Mouse (Mus musculus) embryonic stem cell, embryonic (primary cell): Measurements from ENCODE around the gene Nlrp6.

Source experiments
- CTCF ChIA-PET, 4 experiments: fragments of 300-600 bp in 2 of 4; fragments of 350-600 bp in 2 of 4; sonication (Branson Sonifier 250); formaldehyde crosslinking; loops; one replicate each; lab custom pipeline; 2022; ENCODE audit warnings: inconsistent platforms in 2 of 4; lab: Charles Lee
- POLR2A ChIA-PET, 4 experiments: fragments of 300-600 bp in 2 of 4; fragments of 350-600 bp in 2 of 4; sonication (Branson Sonifier 250); formaldehyde crosslinking; loops; one replicate each; lab custom pipeline; 2022; ENCODE audit warnings: antibody characterized with exemption in 4 of 4, inconsistent platforms in 1 of 4; lab: Charles Lee

Nlrp6 gene

DNA sequence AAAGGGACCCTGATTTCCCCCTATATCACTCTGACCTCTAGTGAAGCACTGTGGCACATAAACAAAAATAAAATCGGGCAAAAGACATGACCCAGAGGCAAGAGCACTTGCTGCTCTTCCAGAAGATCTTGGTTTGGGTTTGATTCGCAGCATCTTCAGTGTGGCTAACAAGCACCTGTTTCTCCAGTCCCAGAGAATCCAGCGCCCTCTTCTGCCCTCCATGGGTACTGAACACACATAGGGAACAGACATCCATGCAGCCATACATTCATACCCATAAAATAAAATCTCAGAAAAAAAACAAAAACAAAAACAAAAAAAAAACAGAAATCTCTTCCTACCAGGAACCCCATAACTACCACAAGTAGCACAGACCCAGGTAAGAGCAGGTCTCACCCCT lies 17.7 kb downstream of the Nlrp6 start:
- POLR2A ChIA-PET = interaction anchor here in 3 of 4 experiments (0.7 to 2.9 kb wide), 14 partner anchors 9 to 101 kb away, joined by 3 to 14 read pairs (median 6); no protein-coding TSS in a partner anchor
- CTCF ChIA-PET = interaction anchor here (0.6 to 2.8 kb wide), 12 partner anchors 11 to 238 kb away, joined by 3 to 12 read pairs (median 4); partner anchors contain the start of gene Scgb1c1 (in 1 of the 4)

DNA sequence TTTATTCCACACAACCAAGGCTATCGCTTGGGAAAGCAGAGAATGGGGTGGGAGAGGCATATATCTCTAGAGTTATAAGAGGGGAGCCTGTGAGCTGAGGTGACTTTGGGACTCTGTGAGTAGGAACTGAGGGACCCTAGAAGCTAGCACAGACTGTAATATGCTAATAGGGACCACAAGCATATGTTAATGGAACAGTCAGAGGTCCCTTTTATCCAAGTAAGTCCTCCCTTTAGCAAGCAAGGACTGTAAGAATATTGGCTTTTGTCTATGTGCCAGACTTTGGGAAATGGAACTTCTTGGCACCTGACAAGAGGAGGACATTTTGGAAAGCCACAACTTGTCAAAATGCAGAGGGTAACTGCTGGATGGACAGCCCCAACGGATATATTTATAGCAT lies 18.2 kb downstream of the Nlrp6 start:
- ChIA-PET POLR2A (interaction anchor here in 3 of 4 experiments (0.6 to 2.9 kb wide), 19 partner anchors 11 to 601 kb away, joined by 3 to 14 read pairs (median 5); partner anchors contain the start of gene Ifitm5 (in 1 of the 3)), CTCF (interaction anchor here (0.6 to 2.8 kb wide), 10 partner anchors 13 to 238 kb away, joined by 3 to 12 read pairs (median 4); partner anchors contain the start of gene Scgb1c1 (in 1 of the 4))

DNA sequence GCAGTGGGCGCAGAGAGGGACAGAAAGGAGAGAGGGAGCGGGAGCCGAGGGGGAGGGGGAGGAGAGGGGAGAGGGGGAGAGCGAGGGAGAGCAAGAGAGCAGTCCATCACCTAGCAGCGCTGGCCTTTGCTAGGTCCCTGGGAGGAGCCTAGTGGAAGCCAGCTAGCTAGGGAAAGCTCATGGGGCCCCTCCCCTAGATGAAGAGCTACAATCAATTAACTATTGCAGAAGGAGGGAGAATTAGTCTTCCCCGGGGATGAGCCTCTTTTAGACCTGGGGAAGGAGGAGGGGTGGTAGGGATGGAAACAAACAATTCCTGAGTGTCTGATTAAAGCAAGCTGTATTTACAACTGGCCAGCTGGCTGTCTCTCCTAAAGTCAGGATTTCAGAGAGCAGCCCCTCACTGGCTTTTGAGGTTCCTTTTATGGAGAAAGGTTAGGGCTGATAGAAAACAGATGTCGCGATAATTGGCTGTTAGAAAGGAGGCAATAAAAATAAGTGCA lies 19.0 kb downstream of the Nlrp6 start:
- CTCF ChIA-PET = interaction anchor here in 3 of 4 experiments (0.6 to 2.8 kb wide), 12 partner anchors 17 to 538 kb away, joined by 3 to 12 read pairs (median 4); partner anchors contain the start of gene Scgb1c1 (in 1 of the 3)
- POLR2A ChIA-PET = interaction anchor here in 3 of 4 experiments (0.6 to 2.6 kb wide), 18 partner anchors 11 to 1872 kb away, joined by 3 to 14 read pairs (median 4); partner anchors contain the start of gene Ifitm5 (in 1 of the 3)

DNA sequence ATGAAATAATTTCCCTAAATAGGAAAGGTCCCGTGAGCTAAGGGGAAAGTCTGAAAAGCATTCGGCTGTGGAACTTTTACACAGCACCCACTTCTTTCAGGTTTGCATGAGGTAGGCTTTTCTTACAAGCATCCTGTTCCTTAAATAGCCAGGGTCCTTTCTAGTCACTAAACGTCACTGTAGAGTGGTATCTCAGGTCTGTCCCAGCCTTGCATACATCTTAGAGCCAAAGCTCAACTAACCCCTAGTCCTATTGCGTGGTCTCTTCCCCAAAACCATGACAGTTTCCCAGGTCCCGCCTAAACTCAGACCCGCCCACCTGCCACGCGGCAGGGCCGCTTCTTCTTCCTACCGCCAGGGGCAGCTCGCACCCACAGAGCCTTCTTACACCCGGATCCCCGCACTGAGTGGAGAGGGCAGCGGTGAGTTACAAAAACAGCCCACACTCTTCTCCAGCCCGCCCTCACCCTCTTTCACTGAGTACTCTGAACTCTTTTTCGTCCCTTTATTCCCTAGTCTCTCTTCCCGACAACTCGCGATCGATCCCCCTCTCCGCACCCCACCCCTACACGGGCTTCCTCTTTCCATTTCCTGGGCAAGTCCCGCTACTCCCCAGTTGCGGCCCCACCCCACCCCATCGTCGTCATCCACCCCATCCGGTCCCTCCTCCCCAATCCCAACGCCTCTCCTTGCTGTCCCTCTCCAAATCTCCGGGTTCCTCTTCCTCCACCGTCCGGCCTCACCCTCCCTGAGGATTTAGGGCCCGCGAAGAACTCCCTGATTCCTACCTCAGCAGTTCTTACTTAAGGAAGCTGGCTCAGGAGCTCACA lies 20.7 kb downstream of the Nlrp6 start, which contains the start of gene Pgghg:
Gene Pgghg, plus strand, starts transcription at position 170 of the 830 bp plus-strand sequence.
- ChIA-PET POLR2A (interaction anchor here (0.6 to 3.8 kb wide), 58 partner anchors 9 to 1196 kb away, joined by 3 to 26 read pairs (median 4); partner anchors contain the start of genes Ifitm2 (in 2 of the 4), Ifitm5 (in 2 of the 4), Lrrc56 (in 2 of the 4) and Deaf1 (in 1 of the 4)), CTCF (interaction anchor here (0.6 to 2.9 kb wide), 43 partner anchors 9 to 972 kb away, joined by 3 to 15 read pairs (median 4); partner anchors contain the start of genes Ifitm5 (in 1 of the 4), Nlrp6 (in 1 of the 4), Polr2l (in 1 of the 4) and Tspan4 (in 1 of the 4))

DNA sequence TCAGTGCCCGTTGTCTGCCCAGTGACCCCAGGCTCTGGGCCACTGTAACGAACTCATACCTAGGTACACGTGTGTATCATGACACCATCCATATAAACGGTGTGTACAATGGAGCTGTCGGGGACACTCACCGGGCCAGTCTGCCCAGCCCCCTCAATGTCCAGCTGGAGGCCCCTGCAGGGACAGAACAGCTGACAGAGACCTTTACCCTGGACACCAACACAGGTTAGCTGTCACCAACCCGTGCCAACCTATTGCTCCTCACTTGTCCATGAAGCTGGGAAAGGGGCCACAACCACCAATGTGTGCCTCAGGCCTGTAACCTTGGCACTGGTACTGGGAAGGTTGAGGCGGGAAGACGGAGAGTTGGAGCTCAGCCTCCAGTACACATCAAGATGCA lies 21.6 kb downstream of the Nlrp6 start:
- CTCF ChIA-PET = interaction anchor here in 3 of 4 experiments (0.6 to 2.9 kb wide), 31 partner anchors 12 to 533 kb away, joined by 3 to 15 read pairs (median 5); partner anchors contain the start of genes Nlrp6 (in 1 of the 3), Polr2l (in 1 of the 3) and Tspan4 (in 1 of the 3)
- POLR2A ChIA-PET = interaction anchor here (0.6 to 3.8 kb wide), 50 partner anchors 8 to 1197 kb away, joined by 3 to 26 read pairs (median 5); partner anchors contain the start of genes Ifitm2 (in 2 of the 4), Ifitm5 (in 2 of the 4), Lrrc56 (in 2 of the 4) and Gm17387 (in 1 of the 4)

DNA sequence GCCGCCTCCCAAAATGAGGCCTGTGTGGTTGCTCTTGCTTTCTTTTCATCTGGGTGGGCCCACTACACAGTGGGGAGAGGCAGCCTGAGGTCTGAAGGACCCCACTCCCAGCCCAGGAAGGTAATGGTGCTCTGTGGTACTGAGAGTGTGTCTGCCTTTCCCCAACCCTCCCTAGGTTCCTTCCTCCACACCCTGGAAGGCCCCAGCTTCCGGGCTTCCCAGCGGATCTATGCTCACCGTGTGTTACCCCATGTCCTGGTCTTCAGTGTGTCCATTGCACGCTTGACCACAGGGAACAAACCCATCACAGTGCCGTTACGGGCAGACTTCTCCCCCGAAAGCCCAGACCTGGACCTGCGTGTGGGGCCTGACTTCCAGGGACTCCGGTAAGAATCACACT lies 22.1 kb downstream of the Nlrp6 start:
- CTCF ChIA-PET = interaction anchor here in 3 of 4 experiments (0.6 to 2.9 kb wide), 15 partner anchors 12 to 529 kb away, joined by 3 to 15 read pairs (median 8); partner anchors contain the start of gene Nlrp6 (in 1 of the 3)
- POLR2A ChIA-PET = interaction anchor here (0.6 to 3.8 kb wide), 32 partner anchors 8 to 1067 kb away, joined by 3 to 26 read pairs (median 5); partner anchors contain the start of genes Ifitm2 (in 2 of the 4), Gm17387 (in 1 of the 4), Ifitm1 (in 1 of the 4) and Ifitm5 (in 1 of the 4)

DNA sequence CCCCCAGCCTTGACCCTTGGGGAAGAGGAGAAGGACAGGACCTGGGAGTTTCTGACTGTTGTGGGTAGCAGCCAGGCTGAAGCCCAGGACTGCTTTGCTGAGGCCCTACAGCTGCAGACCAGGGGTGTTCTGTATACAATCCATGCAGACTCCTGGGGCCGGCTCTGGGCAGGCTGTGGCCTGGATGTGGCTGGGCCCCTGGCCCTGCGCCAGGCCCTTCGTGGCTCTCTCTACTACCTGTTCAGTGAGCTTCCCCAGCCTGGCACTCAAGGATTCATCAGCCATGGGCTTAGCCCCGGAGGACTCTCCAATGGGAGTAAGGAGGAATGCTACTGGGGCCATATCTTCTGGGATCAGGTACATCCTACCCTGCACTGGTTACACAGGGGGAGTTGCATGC lies 22.7 kb downstream of the Nlrp6 start:
- ChIA-PET CTCF (interaction anchor here in 2 of 4 experiments (1.5 to 2.9 kb wide), 4 partner anchors 16 to 104 kb away, joined by 5 to 13 read pairs (median 8); no protein-coding TSS in a partner anchor), POLR2A (interaction anchor here in 3 of 4 experiments (0.9 to 3.8 kb wide), 23 partner anchors 8 to 233 kb away, joined by 3 to 26 read pairs (median 6); partner anchors contain the start of genes Gm17387 (in 1 of the 3), Ifitm1 (in 1 of the 3), Ifitm2 (in 1 of the 3) and Ifitm5 (in 1 of the 3))

DNA sequence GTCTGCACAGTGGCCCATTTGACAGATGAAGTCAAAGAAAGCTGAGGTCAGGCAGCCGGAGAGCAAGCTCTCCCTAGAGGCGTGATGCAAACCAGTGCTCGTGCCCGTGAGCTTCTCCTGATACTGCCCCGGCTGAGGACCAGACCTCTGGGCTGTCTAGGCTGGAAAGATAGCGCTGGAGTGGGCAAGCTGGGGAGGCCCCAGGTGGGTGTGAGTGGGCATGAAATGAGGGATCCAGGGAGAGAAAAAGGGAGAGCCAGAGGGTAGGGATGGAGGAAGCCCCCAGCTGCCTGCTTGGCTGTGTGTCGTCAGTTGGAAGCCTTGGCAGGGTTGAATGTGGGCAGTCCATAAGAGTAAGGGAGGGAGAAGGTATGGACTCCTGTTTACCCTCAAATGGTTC lies 23.5 kb downstream of the Nlrp6 start:
- ChIA-PET POLR2A (interaction anchor here in 3 of 4 experiments (0.6 to 3.8 kb wide), 16 partner anchors 7 to 808 kb away, joined by 3 to 23 read pairs (median 4); partner anchors contain the start of genes Ifitm1 (in 1 of the 3), Ifitm2 (in 1 of the 3), Ifitm5 (in 1 of the 3) and Zfp941 (in 1 of the 3)), CTCF (interaction anchor here in 1 of 4 experiments (1.5 to 1.6 kb wide), 2 partner anchors 15 to 103 kb away, joined by 5 read pairs; no protein-coding TSS in a partner anchor)

DNA sequence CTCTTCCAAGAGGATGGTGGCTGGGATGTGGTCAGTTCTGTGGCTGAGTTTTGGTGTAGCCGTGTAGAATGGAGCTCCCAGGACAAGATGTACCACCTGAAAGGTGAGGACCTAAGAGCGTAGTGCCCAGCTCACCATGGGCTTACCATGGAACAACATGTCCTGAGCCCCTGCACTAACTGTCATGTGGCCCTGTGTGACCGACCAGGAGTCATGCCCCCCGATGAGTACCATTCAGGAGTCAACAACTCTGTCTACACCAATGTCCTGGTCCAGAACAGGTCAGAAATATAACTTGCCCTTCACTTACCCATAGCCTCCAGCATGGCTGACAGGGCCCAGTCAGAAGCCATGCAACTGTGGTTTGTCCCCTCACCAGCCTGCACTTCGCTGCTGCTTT lies 24.5 kb downstream of the Nlrp6 start:
- CTCF ChIA-PET = interaction anchor here in 1 of 4 experiments (0.8 kb wide), 1 partner anchor 63 kb away, joined by 3 read pairs; no protein-coding TSS in a partner anchor
- POLR2A ChIA-PET = no interaction called here

DNA sequence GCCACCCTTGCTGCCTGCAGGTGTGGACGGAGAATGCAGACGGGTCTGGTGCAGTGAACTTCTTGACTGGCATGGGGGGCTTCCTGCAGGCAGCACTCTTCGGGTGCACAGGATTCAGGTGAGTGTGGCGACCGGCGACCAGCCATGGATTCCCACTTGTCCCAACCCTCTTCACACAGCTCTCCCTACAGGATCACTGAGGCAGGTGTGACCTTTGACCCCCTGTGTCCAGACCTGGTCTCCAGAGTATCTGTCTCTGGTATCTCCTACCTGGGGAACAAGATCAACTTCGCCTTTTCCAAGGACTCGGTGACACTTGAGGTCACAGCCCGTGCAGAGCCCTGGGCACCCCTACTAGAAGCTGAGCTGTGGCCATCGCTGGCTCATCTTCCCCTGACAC lies 25.6 kb downstream of the Nlrp6 start:
- POLR2A ChIA-PET = interaction anchor here in 1 of 4 experiments (1.0 to 1.2 kb wide), 2 partner anchors 13 to 523 kb away, joined by 3 to 4 read pairs; no protein-coding TSS in a partner anchor
- CTCF ChIA-PET = no interaction called here

DNA sequence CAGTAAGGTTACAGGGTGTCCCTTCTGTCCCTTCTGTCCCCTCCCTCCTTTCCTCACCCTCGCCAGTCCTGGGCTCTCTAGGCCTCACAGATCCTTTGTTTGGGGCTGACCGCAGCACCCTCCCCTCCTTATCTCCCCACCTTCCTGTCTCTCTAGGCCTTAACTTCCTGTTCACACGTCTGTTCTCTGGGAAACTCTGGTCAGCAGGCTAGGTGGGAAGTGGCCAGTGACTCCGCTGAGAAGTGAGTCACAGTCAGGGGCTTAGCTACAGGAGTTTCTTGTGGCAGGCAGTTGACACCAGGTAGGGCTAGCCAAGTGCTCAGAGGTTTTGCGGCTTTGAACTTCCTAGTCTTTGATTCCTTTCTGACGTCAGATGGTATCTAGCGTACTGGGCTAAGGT lies 26.3 kb downstream of the Nlrp6 start:
- ChIA-PET CTCF (no interaction called here), POLR2A (interaction anchor here in 2 of 4 experiments (0.5 to 2.2 kb wide), 5 partner anchors 12 to 522 kb away, joined by 3 to 6 read pairs (median 3); no protein-coding TSS in a partner anchor)

DNA sequence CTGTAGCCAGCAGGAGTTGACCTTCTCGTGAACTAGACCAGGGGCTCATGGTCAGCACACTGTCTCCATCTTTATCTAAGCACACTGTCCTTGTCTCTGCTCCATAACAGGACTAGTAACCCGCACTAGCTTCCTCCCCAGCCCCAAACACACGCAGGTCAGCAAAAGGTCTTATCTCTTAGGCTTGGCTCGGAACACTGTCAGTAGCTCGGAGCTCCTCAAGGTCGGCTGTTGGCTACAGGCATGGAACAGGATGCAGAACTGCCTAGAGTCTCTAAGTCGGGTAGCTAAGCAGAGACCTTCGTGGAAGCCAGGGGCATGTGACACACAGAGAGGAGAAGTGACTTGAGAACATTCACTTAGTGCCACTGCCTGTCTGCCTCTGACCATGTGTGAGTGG lies 27.5 kb downstream of the Nlrp6 start:
- ChIA-PET CTCF (interaction anchor here in 1 of 4 experiments (1.1 kb wide), 1 partner anchor 101 kb away, joined by 3 read pairs; no protein-coding TSS in a partner anchor), POLR2A (interaction anchor here in 3 of 4 experiments (0.6 to 2.2 kb wide), 7 partner anchors 10 to 122 kb away, joined by 3 to 6 read pairs (median 3); no protein-coding TSS in a partner anchor)

DNA sequence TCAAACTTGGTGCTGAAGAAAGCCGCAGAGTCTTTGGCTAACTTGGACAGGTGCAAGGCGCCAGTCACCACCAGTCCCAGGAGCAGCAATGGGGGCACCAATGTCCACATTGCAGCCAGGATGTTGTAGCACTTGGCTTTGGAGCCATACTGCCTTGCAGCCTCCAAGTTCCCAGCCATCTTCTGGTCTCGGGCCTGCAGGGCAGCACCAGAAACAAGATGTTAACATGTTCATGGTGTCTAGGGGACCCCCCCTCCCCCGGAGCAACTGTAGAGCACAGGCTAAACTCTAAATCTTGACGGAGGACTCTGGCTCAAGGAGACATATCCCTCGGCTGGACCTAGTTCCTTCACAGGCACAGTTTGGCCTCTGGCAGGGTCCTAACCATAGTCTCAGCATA lies 28.6 kb downstream of the Nlrp6 start:
- ChIA-PET CTCF (no interaction called here), POLR2A (interaction anchor here in 1 of 4 experiments (0.9 to 1.7 kb wide), 3 partner anchors 40 to 102 kb away, joined by 3 to 6 read pairs (median 3); no protein-coding TSS in a partner anchor)

DNA sequence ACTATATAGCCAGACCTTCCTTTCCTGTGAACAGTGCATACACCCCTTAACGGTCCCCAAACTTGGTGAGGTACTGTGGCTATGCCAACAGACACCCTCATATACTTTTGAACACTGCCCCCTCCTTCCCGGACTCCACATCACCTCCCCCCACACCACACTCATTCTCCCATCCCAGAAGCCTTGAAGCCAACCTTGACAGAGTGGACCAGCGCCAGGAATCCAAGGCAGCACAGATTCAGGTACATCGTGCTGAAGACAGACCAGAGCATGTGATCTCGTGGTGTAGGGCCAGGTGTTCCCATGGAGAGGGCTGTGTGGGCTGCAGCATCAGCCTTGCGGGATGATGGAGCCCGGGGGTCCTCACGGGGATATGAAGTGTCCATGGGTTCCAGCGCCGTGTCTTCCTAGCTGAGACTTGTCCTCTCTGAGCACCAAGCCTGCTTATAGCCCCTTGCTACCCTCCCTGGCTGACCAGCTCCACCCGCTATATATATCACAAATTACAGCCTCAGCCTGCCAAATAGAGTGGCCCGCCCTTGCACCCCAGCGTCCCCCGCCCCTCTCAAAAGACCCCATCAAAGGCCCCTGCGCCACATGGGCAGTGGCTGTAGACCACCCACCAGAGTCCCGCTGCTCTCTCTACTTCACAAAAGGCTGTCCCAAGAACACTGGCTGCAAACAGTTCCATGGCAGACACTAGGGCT lies 29.3 kb downstream of the Nlrp6 start, which contains the start of gene Ifitm5:
Gene Ifitm5, minus strand, starts transcription at position 468 of the 707 bp plus-strand sequence.
- POLR2A ChIA-PET = interaction anchor here in 3 of 4 experiments (0.7 to 3.5 kb wide), 14 partner anchors 8 to 1648 kb away, joined by 3 to 23 read pairs (median 5); partner anchors contain the start of gene Pgghg (in 2 of the 3)
- CTCF ChIA-PET = interaction anchor here in 2 of 4 experiments (0.6 to 2.0 kb wide), 4 partner anchors 8 to 197 kb away, joined by 3 to 5 read pairs (median 5); no protein-coding TSS in a partner anchor

DNA sequence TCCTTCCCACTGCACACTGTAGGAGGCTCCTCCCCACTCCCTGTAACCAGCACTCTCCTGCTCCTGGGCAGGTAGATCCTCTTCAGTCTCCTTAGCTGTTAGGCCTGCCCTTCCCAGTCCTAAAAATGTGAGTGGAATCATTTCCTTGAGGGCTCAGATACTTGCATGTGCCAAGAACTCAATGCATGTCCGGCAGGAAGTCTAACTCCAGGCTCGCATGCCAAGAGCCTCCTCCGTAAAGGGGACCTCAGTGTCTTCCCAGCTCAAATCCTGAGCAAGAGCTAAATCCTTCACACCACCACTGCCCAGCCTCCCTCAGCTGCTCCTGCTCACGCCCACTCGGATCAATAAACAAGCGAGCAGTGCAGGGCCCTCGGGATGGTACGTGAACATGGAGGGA lies 30.3 kb downstream of the Nlrp6 start:
- POLR2A ChIA-PET = interaction anchor here in 2 of 4 experiments (0.6 to 3.5 kb wide), 17 partner anchors 8 to 229 kb away, joined by 3 to 23 read pairs (median 4); partner anchors contain the start of genes Pgghg (in 2 of the 2) and Ifitm1 (in 1 of the 2)
- CTCF ChIA-PET = interaction anchor here in 3 of 4 experiments (1.0 to 2.0 kb wide), 4 partner anchors 9 to 43 kb away, joined by 3 to 5 read pairs (median 4); partner anchors contain the start of gene Pgghg (in 1 of the 3)
